Mouse (Mus musculus) embryonic fibroblast, embryonic 13.5 days (primary cell): ENCODE results near the gene Phf7.

ENCODE experiments used
- CTCF ChIP-seq: IDR thresholded peaks from 2 replicates; pipeline ENCODE4 v1.5.1; 2011; ENCODE audit warnings: mild to moderate bottlenecking, control low read depth, low read length, moderate library complexity, borderline replicate concordance; ENCODE audit not compliant: insufficient read depth
- POLR2A ChIP-seq: IDR thresholded peaks from 2 replicates; pipeline ENCODE4 v1.6.1; 2011; ENCODE audit warnings: low read depth, mild to moderate bottlenecking, control low read depth, low read length, moderate library complexity

DNA sequence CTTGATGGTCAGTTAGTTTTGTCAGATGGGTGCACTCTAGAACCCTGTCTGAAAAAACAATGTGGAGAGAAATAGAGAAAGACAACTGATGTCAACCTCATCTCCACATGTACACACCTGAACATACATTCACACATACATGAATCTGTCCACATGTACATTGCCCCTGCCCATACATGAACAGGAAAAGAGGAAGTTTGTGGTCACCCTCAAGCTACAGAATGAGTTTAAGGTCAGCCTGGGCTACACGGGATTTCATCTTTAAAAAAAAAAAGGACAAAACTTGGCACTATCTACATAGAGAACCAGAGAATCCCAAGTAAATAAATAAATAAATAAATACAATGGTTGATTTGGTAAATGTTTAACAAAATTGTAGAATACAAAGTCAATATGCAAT is 6.3 kb downstream of the Phf7 start:
- TF ChIP-seq POLR2A (no peak), CTCF (no peak)
